Mouse (Mus musculus) CD8-positive naive resting alpha-beta T cell, adult 2 months (primary cell): ENCODE data around the gene Cadps2.

Experiments used
- DNase-seq, 2 experiments: peaks; one replicate each; pipeline ENCODE4 v3.0.0; 2022; ENCODE audit warnings: low read depth in 2 of 2, low spot score in 2 of 2

Cadps2 gene

DNA sequence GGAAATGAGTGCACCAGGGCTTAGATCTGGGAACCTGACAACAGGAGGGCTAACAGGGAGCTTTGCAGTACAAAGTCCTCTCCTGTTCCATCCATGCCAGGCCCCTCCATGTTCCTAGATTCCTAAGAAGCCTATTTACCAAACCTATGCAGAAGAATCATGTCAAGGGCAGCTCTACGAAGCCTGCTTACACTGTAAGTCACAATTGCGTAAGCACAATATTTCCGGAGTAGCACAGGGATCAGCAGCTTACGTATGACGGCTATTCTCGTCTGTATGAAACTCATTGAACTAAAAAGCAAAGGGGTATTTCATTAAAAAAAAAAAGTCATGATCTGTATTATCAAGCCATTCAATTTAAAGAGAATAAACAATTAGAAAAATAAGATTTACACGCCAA lies 462.9 kb downstream of the Cadps2 start:
- DNase-seq = no peak

DNA sequence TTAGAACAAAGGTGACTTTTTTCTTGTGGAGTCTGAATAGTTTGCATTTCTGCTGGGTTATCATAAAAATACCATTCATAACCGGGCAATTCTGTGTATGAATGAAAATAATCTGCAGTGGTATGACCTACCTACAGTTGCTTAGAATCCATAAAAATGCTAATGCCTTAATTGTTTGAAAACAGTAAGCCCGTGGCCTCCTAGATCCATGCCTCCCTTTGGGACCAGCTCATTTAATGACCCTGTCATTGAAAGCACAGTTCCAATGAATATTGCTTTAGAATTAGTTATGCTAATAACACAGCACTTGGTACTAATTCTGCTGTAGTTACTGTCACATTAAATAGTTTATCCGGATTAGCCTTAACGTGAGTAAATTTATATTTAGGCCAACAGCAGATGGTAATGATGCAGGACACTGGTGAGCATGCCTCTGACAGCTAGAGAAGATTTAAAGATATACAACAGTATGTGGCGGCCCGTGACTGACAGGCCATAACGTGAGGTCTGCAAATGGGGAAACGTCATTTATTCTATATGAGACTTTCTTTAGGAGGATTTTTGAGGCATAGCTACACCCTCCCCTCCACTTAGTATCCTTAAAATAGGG lies 477.3 kb downstream of the Cadps2 start:
- no peak for DNase-seq

DNA sequence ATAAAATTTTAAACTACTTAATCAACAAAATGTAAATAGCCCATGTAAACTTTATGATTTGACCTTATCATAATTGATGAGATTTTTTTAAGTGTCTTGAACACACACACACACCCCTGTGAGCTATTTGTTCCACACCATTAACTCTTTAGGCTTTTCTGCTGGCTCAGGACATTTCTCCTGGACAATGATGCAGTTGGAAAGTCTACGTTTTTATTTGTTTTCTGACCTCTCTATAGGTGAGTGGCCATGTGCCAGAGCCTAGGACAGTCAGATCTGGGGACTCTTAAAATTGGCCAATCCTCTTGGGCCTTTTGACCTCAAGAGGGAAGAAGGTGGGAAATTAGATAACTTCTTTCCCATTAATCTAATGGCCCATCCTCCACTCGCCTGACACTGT lies 478.6 kb downstream of the Cadps2 start:
- no peak for DNase-seq

- DNase-seq = no peak
These were observed 483.1 kb downstream of the Cadps2 start for GRCm38 (mm10) chr6:23356141-23356540.

DNA sequence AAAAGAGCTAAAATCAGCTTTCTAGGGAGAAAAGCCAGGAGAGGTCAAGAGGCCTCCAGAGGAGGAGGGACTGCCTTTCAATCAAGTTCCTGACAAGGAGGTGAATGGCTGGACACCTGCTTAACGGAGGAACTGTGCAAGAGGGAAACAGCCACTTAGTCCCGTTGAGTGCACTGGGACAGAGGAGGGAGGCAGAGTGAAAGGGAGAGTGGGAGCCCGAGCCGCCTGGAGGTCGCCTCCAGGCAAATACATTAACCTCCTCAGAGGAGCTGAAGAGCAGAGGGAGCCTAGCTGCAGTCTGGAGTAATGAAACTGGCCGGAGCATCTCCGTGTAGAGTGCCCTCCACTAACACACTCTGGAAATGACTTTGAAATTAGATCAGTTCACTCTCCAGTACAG lies 485.7 kb downstream of the Cadps2 start:
- DNase-seq = no peak

DNA sequence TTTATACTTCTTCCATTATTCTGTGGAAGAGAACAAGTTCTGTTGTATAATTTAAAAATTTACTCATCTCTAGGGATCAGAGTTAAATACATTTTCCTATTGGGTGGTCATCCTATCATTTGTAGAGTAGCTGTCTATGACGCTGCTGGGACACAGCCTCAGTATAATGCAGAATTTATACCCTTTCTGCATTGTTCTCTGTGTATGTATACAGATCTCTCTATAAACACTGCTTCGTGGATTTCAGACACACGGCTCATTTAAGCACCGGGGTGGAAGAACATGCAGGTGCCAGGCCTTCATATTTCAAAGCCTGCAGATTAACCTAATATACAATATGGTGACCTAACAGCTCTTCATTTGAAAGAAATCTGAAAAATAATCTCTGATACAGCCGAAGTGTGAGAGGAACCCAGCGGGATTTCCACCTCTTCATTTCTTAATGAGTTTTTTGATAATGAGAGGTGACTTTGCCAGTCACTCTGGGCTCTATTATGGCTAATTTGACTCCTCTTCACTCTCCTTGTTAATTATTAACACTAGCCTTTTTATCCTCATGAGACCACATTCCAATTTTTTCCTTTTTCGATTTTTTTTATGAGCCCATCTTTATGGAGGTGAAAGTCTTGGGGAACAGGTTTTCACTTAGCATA lies 501.7 kb downstream of the Cadps2 start:
- DNase-seq = no peak

DNA sequence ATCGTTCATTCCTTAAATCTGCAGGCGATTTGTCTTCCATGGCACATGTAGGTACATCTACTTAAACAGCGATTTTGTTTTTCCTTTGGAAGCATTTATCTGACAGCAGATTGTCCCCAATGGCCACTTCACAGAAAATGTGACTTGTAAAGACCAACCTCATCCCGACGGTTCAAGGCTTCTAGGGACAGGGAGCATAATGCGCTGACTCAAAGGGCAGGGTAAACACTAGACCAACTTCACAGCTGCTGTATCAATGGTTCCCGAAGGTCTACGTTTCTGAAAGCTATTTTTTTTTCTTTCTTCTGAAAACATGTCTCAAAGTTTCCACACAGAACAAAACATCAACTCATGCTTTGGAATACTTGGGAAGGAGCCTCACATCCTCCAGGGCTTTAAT lies 524.3 kb downstream of the Cadps2 start:
- no peak for DNase-seq

GRCm38 (mm10) chr6:23314291-23314690 lies 524.9 kb downstream of the Cadps2 start:
- no peak for DNase-seq

DNA sequence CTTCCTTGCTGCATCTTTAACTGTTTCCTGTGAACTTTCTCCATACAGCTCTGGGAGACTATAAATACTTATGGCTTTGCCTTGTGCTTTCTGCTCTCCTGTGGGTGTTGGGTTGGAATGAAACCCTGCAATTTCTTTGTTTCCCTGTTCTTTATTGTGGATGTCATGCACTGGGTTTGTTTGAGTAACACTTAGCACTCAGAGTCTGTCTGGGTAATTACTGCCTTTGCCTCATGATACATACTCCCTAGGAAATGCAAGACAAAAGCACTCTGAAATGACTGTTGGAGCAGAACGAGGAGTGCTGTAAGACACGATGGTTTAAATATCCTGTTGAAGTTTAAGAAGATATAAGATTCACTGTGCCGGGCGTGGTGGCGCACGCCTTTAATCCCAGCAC lies 533.2 kb downstream of the Cadps2 start:
- DNase-seq = no peak

DNA sequence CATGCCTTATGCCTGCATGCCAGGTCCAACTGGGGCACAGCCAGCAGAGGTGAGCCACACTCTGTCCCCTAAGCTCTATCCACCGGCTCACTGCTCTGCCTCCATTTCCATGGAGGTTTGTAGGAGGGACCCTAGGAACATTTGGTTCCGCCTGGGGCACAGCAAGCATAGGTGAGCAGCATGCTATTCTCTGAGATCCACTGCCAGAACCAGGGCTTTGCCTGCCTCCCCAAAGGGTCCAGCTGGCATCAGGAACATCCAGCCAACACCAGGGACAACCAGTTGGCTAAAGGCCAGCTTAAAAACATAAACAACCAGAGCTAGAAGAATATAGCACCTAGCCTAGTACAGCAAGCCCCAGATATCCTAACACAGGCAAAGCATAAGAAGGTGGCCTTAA lies 540.6 kb downstream of the Cadps2 start:
- no peak for DNase-seq

GRCm38 (mm10) chr6:23294685-23295084 lies 544.5 kb downstream of the Cadps2 start:
- DNase-seq = no peak

- DNase-seq = no peak
These were observed 550.5 kb downstream of the Cadps2 start for GRCm38 (mm10) chr6:23288752-23289151.

- no peak for DNase-seq
These were observed 557.8 kb downstream of the Cadps2 start for GRCm38 (mm10) chr6:23281514-23281820.

DNA sequence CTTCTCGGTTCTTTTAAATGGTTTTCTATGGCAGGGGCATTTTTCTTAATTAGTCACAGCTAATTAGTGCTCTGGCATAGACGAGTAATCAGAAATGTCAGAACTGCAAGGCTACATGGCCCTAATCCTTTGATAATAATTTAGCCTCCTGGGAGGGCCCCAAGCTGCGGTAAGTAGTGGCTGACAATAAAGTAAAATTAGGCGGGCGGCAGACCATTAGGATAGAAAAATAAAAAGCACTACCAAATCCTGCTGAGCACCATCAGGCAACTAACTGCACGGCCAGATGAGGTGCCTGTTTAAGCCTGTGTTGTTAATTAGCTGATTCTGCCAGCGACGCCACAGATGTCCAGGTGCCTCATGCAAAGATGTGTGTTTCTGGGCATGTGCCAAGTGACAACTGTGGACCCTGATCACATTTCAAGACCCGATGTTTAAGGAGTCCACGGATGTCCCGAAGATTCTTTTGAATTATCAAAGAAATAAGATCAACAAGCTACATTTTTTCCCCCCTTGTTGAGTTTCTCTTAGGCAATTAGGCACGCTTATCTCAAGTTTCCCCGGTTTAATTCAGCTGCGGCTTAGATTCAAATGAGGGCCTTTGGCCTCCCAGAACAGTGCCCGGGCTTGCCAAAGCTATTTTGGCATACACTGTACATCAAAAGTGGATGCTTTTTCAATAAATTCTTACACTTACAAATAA lies 558.3 kb downstream of the Cadps2 start:
- no peak for DNase-seq

GRCm38 (mm10) chr6:23273483-23273882 lies 565.7 kb downstream of the Cadps2 start:
- DNase-seq = no peak

GRCm38 (mm10) chr6:23272979-23273378 lies 566.2 kb downstream of the Cadps2 start:
- DNase-seq = no peak

GRCm38 (mm10) chr6:23272542-23272941 lies 566.7 kb downstream of the Cadps2 start:
- DNase-seq = no peak

GRCm38 (mm10) chr6:23260738-23261050 lies 578.5 kb downstream of the Cadps2 start:
- no peak for DNase-seq

DNA sequence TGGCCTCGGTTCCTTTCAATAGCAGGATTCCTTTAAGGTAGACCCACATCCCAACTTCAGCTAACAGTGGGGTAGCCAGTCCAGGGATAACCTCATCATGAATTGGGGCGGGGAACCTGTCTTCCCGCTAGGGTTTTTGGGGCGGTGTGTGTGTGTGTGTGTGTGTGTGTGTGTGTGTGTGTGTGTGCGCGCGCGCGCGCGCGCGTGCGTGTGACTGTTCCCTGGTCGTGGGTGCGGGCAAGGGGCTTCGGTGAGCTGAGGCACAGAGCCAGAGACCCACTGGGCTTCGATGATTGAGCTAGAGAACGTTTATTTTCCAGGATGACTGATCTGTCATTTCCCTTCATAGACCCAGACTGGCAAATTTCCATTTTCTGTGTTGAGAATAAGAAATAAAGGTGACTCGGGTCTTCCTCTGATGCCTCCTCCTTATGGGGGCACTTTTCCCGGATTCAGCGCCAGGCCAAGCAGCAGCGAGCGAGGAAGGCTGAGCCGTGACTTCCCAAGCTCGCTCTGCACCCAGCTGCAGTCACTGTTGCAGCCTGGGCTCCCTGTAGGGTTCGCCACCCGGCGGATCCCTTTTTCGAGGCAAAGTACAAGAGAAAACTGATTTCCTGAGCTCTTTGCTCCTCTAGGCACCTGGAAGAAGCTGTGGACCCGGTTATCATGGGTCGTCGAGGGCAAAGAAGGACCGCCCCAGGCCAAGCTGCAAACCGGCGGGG lies 579.0 kb downstream of the Cadps2 start:
- no peak for DNase-seq

DNA sequence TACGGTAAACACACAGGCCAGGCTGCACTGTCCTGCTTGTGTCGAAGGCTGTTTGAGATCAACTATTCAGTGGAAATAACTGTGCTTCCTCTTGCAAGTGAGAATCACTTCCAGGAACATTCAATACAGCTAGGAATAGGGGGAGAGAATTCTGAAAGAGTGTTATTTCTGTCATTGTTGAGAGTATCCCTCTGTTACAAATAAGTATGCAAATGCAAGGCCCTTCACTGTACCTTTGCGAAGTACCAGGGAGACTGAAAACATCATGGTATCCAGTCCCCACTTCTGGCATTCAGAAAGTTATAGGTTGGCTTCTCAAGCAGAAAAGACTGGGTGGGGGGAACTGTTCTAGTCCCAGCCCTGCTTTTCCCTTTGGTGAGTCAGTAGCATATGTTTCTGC lies 581.2 kb downstream of the Cadps2 start:
- DNase-seq = no peak

DNA sequence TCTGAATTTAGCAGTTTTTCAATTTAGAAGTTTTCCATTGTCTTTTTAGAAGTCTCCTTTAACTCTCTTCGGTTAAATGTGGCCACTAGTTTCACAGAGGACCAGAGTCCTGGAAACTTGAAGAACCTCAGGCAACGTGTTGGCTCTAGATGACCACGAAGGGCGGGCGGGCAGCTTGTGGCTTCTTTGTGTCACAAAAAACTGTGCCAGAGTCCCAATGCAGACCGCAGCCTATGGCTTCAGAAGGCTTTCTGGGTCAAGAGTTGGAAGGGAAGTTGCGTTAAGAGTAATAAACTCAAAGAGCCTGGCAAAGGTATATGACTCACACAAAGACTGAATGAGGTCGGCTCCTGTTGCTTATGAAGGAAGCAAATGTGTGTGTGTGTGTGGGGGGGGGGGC lies 584.1 kb downstream of the Cadps2 start:
- DNase-seq = no peak

DNA sequence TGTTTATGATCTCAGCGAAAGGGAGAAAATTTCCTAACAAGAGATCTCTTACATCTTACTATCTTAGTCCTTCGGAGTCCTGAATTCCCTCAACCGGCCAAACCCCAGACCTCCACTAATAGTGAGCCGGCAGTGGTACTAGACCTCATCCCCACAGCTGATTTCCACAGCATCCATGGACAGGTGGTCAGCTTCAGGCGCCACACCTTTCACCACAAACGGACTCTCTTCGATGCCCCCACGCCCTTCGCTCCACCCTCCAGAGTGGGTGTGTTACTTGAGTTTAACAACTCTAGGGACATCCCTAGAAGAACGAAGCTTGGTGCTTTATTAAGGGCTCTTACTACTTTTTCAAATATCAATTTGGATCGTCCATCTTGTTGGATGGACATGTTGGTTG lies 584.6 kb downstream of the Cadps2 start:
- no peak for DNase-seq
